Mouse (Mus musculus) heart, postnatal 0 days (tissue): Measurements from ENCODE around the gene S100pbp.

ENCODE experiments used
- CTCF ChIP-seq: IDR thresholded peaks from 2 replicates; pipeline ENCODE4 v1.5.1; 2016; ENCODE audit warnings: antibody characterized with exemption, control low read depth, low read depth
- EP300 ChIP-seq: IDR thresholded peaks from 2 replicates; pipeline ENCODE4 v1.6.1; 2016; ENCODE audit warnings: antibody characterized with exemption, low read depth

GRCm38 (mm10) chr4:129111350-129111749, 78.2 kb downstream of the S100pbp start:
- TF ChIP-seq CTCF (no peak), EP300 (no peak)
